ENCODE assay signal across 16 mouse cellular contexts in genomic region chr17:4424451-4425168, GRCm38 (mm10).
A peak's percentile ranks its signal among the peaks of the same experiment; 100 is the strongest.
DNase-seq lines count a peak whose midpoint lies in the region; ATAC-seq and TF ChIP-seq lines count a peak whose summit lies in the region.
"Had no signal": no experiment of that assay in that cellular context is flagged by ENCODE, and none has a peak within 500 bp of the region (broad histone marks: within the 10 kb centered on the region; RNA-seq: fewer than 3 reads in every experiment).

No protein-coding gene starts in this region.

- no peak overlapping the region for H3K4me2 ChIP-seq in hindbrain, embryonic 14.5 days (replicated peaks)
- no peak overlapping the region for H3K4me2 ChIP-seq in hindbrain, embryonic 11.5 days (replicated peaks; ENCODE audit: low read depth, low read length)
- no peak overlapping the region for H3K4me2 ChIP-seq in midbrain, postnatal 0 days (ENCODE audit: low read depth, low read length, poor library complexity, severe bottlenecking)
- no peak overlapping the region for H3K4me2 ChIP-seq in midbrain, embryonic 15.5 days
- H3K4me2 ChIP-seq in forebrain, postnatal 0 days (ENCODE audit: low read depth): no peak overlapping the region
- H3K4me2 ChIP-seq: heart, embryonic 13.5 days; kidney, embryonic 15.5 days had no signal

- no peak for TF ChIP-seq CTCF in midbrain, postnatal 0 days (IDR thresholded peaks at IDR 0.05)
- TF ChIP-seq CTCF in forebrain, postnatal 0 days (IDR thresholded peaks at IDR 0.05; ENCODE audit: low read depth): no peak

- H3K9me3 ChIP-seq in hindbrain, embryonic 14.5 days (ENCODE audit: control insufficient read depth, low read length): 0 out of 2 replicates have a peak, but pooled peaks cover 4% of the 10 kb centered on the region
- no peaks in the 10 kb centered on the region for H3K9me3 ChIP-seq in hindbrain, embryonic 11.5 days (ENCODE audit: control insufficient read depth, low read length)
- H3K9me3 ChIP-seq in midbrain, postnatal 0 days (ENCODE audit: low read length): no peaks in the 10 kb centered on the region
- H3K9me3 ChIP-seq in midbrain, embryonic 15.5 days: no peaks in the 10 kb centered on the region
- H3K9me3 ChIP-seq in forebrain, postnatal 0 days (ENCODE audit: low read length): no peaks in the 10 kb centered on the region
- H3K9me3 ChIP-seq: heart, embryonic 13.5 days; kidney, embryonic 15.5 days had no signal

- no peaks in the 10 kb centered on the region for H3K4me1 ChIP-seq in hindbrain, embryonic 14.5 days (replicated peaks; ENCODE audit: control insufficient read depth, insufficient read depth, low read length)
- H3K4me1 ChIP-seq in hindbrain, embryonic 11.5 days (replicated peaks; ENCODE audit: control insufficient read depth, insufficient read depth, low read length): no peaks in the 10 kb centered on the region
- no peaks in the 10 kb centered on the region for H3K4me1 ChIP-seq in midbrain, postnatal 0 days (ENCODE audit: insufficient read depth, low read length)
- no peaks in the 10 kb centered on the region for H3K4me1 ChIP-seq in midbrain, embryonic 15.5 days
- H3K4me1 ChIP-seq in forebrain, postnatal 0 days (ENCODE audit: insufficient read depth): no peaks in the 10 kb centered on the region
- H3K4me1 ChIP-seq: heart, embryonic 13.5 days; kidney, embryonic 15.5 days had no signal

- DNase-seq in cerebellum, postnatal 14 days: peak; percentile 72 to 74
- peak; percentile 47 for DNase-seq in hindbrain, embryonic 14.5 days (ENCODE audit: low spot score)
- no peak for DNase-seq in hindbrain, embryonic 11.5 days (ENCODE audit: low spot score)
- DNase-seq in midbrain, postnatal 0 days (ENCODE audit: low spot score): peak; percentile 76
- DNase-seq in forebrain, postnatal 0 days: peak; percentile 45
- DNase-seq in layer of hippocampus, adult 8-10 months (ENCODE audit: low spot score in 2 of 2): no peak
- DNase-seq: cerebellum, adult 11-12 months; kidney, postnatal 4 days had no signal

- no peaks in the 10 kb centered on the region for H3K27me3 ChIP-seq in hindbrain, embryonic 14.5 days (ENCODE audit: control insufficient read depth, insufficient read depth, low read length)
- no peaks in the 10 kb centered on the region for H3K27me3 ChIP-seq in hindbrain, embryonic 11.5 days (ENCODE audit: control insufficient read depth, insufficient read depth, low read length)
- no peaks in the 10 kb centered on the region for H3K27me3 ChIP-seq in midbrain, postnatal 0 days (ENCODE audit: insufficient read depth, low read length)
- H3K27me3 ChIP-seq in midbrain, embryonic 15.5 days (replicated peaks): no peaks in the 10 kb centered on the region
- H3K27me3 ChIP-seq in forebrain, postnatal 0 days (ENCODE audit: insufficient read depth, low read length): no peaks in the 10 kb centered on the region
- H3K27me3 ChIP-seq: CH12.LX; heart, embryonic 13.5 days; kidney, embryonic 15.5 days had no signal

- no peak for ATAC-seq in cerebellum, adult (ENCODE audit: insufficient number of reproducible peaks, low FRiP score, low TSS enrichment)
- ATAC-seq in hindbrain, embryonic 14.5 days (ENCODE audit: low FRiP score): no peak; the same call in 1 of the 2 replicates
- no peak for ATAC-seq in hindbrain, embryonic 11.5 days (ENCODE audit: low FRiP score)
- ATAC-seq in midbrain, postnatal 0 days (ENCODE audit: low FRiP score): no peak
- ATAC-seq in midbrain, embryonic 15.5 days (replicated peaks): no peak
- 0 out of 2 replicates have a peak, but pooled peaks have one; percentile 23 for ATAC-seq in forebrain, postnatal 0 days
- ATAC-seq: intestine, postnatal 0 days; midbrain, embryonic 16.5 days had no signal

- H3K4me3 ChIP-seq in hindbrain, embryonic 14.5 days (replicated peaks; ENCODE audit: low read length): no peak overlapping the region
- H3K4me3 ChIP-seq in hindbrain, embryonic 11.5 days (ENCODE audit: low read depth, low read length): no peak overlapping the region
- no peak overlapping the region for H3K4me3 ChIP-seq in midbrain, postnatal 0 days (ENCODE audit: low read depth, low read length)
- no peak overlapping the region for H3K4me3 ChIP-seq in midbrain, embryonic 15.5 days
- no peak overlapping the region for H3K4me3 ChIP-seq in forebrain, postnatal 0 days (ENCODE audit: low read depth, low read length)
- H3K4me3 ChIP-seq: heart, embryonic 13.5 days; kidney, embryonic 15.5 days had no signal

- 54% methylated on average over 6 of the region's 6 CpGs for WGBS in hindbrain, embryonic 14.5 days
- 72% methylated on average over 6 of the region's 6 CpGs for WGBS in hindbrain, embryonic 11.5 days
- WGBS in midbrain, postnatal 0 days: 58% methylated on average over 6 of the region's 6 CpGs
- 55% methylated on average over 6 of the region's 6 CpGs for WGBS in midbrain, embryonic 15.5 days
- WGBS in forebrain, postnatal 0 days: 41% methylated on average over 6 of the region's 6 CpGs

- H3K27ac ChIP-seq in hindbrain, embryonic 14.5 days: no peak overlapping the region
- H3K27ac ChIP-seq in hindbrain, embryonic 11.5 days (ENCODE audit: low read depth, low read length): no peak overlapping the region
- H3K27ac ChIP-seq in midbrain, postnatal 0 days (ENCODE audit: low read depth, low read length): no peak overlapping the region
- H3K27ac ChIP-seq in midbrain, embryonic 15.5 days: no peak overlapping the region
- H3K27ac ChIP-seq in forebrain, postnatal 0 days (ENCODE audit: low read depth, low read length): no peak overlapping the region
- H3K27ac ChIP-seq: heart, embryonic 13.5 days; kidney, embryonic 15.5 days; liver, embryonic 14.5 days had no signal

- H3K9ac ChIP-seq in hindbrain, embryonic 14.5 days: no peak overlapping the region
- H3K9ac ChIP-seq in hindbrain, embryonic 11.5 days (ENCODE audit: low read depth, low read length): no peak overlapping the region
- H3K9ac ChIP-seq in midbrain, postnatal 0 days (replicated peaks; ENCODE audit: low read length, poor library complexity, severe bottlenecking): no peak overlapping the region
- no peak overlapping the region for H3K9ac ChIP-seq in midbrain, embryonic 15.5 days
- H3K9ac ChIP-seq in forebrain, postnatal 0 days: no peak overlapping the region
- H3K9ac ChIP-seq: heart, embryonic 13.5 days; kidney, embryonic 15.5 days; liver, embryonic 14.5 days had no signal

- no peaks in the 10 kb centered on the region for H3K36me3 ChIP-seq in hindbrain, embryonic 14.5 days (replicated peaks; ENCODE audit: control insufficient read depth, insufficient read depth)
- no peaks in the 10 kb centered on the region for H3K36me3 ChIP-seq in hindbrain, embryonic 11.5 days (ENCODE audit: control insufficient read depth, insufficient read depth, low read length)
- H3K36me3 ChIP-seq in midbrain, postnatal 0 days (ENCODE audit: insufficient read depth, low read length): no peaks in the 10 kb centered on the region
- no peaks in the 10 kb centered on the region for H3K36me3 ChIP-seq in midbrain, embryonic 15.5 days (replicated peaks)
- H3K36me3 ChIP-seq in forebrain, postnatal 0 days (ENCODE audit: insufficient read depth): no peaks in the 10 kb centered on the region
- H3K36me3 ChIP-seq: heart, embryonic 13.5 days; kidney, embryonic 15.5 days had no signal

Comparison
In these comparisons a context has a peak if more than half of its experiments do, and no peak if none do; other contexts are left out.
1. DNase-seq: peak in cerebellum, postnatal 14 days (2 of 2), hindbrain, embryonic 14.5 days (single experiment), midbrain, postnatal 0 days (single experiment) and forebrain, postnatal 0 days (single experiment); none in hindbrain, embryonic 11.5 days (single experiment) and layer of hippocampus, adult 8-10 months (0 of 2).